Mouse (Mus musculus) brain, embryonic 14.5 days (tissue): Measurements from ENCODE around the gene Ddc.

Source experiments
- CTCF ChIP-seq: fragments of 200-500 bp; IDR thresholded peaks from 2 replicates; pipeline ENCODE4 v1.5.1; 2012; ENCODE audit warnings: inconsistent platforms, mild to moderate bottlenecking, moderate library complexity, borderline replicate concordance; ENCODE audit not compliant: insufficient read depth, insufficient read length; ENCODE audit errors: extremely low read depth
- POLR2A ChIP-seq: fragments of 200-500 bp; IDR thresholded peaks from 2 replicates; pipeline ENCODE4 v1.6.1; 2012; ENCODE audit warnings: mild to moderate bottlenecking, inconsistent platforms, borderline replicate concordance; ENCODE audit not compliant: poor library complexity, insufficient read depth, insufficient read length, severe bottlenecking; ENCODE audit errors: extremely low read depth

DNA sequence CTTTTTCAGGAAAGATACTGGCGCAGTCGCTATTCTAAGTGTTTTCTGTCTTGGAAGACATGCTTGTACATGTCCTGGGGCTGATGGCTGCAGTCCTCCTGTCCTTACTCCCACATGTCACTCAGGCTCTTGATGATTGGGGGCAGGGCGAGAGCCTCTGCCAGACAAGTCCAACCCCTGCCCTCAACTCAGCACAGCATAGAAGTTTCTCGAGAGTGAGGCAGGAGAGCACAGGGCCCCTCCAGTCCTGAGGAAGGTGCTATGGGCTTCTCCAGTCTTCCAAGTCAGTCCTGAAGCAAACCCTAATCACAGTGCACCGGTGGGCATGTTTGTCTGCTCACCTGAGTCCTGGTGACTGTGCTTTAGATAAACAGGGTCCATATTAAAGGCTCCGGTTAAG is 69.2 kb downstream of the Ddc start:
- no peak for TF ChIP-seq CTCF
- TF ChIP-seq POLR2A = no peak
